Mouse (Mus musculus): Measurements from ENCODE around the gene AC131692.1. TPM values are rescaled to one million over a fixed set of nuclear protein-coding genes. Genes with fewer than 3 reads are reported as not detected.

The AC131692.1 gene
- polyA plus RNA-seq, 1 experiment from 2014 or later = 0.26 TPM

GRCm38 (mm10) chr19:6058966-6059365 lies 35.3 kb upstream of the AC131692.1 start:
- no peaks in the 10 kb centered on the region for H3K9me3 ChIP-seq
- WGBS = 83% methylated on average over 5 of the region's 5 CpGs
- H3K36me3 ChIP-seq = peaks cover 38% of the 10 kb centered on the region
- no peak for DNase-seq (ENCODE audit: low spot score)
- no peaks in the 10 kb centered on the region for H3K27me3 ChIP-seq (ENCODE audit: insufficient read depth, poor library complexity, severe bottlenecking)
- peaks cover 42% of the 10 kb centered on the region for H3K4me1 ChIP-seq
- peak overlapping the region; percentile 91 for H3K4me3 ChIP-seq
- H3K27ac ChIP-seq = no peak overlapping the region

DNA sequence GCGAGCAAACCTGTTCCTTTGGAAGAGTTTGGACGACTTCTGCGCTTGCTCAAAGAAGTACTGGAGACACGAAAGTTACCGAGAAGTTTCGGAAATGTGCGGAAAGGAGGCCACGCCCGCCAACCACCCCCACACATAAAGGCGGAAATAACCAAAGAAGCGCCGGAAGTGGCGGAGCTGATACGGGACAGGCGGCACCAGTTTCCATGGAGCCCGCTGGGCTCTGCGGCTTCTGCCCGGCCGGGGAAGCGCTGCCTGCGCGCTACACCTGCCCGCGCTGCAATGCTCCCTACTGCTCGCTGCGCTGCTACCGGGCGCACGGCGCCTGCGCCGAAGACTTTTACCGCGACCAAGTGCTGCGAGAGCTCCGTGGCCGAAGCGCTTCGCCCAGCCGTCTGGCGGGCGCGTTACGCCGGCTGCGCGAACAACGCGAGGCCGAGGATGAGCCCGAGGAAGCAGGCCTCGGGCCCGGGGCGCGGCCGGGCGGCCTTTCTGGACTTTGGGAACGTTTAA lies 33.1 kb upstream of the AC131692.1 start, which contains the start of gene Znhit2:
Gene Znhit2, plus strand, starts transcription at position 172 of the 513 bp plus-strand sequence.
- peak within 1 kb of the TSS; percentile 82 for H3K4me3 ChIP-seq
- WGBS = under 1% methylated on average over 58 of the region's 58 CpGs
- H3K27me3 ChIP-seq (ENCODE audit: insufficient read depth, poor library complexity, severe bottlenecking) = no peaks in the 10 kb centered on the region
- DNase-seq (ENCODE audit: low spot score) = peak; percentile 97
- H3K4me1 ChIP-seq = peaks cover 42% of the 10 kb centered on the region
- no peaks in the 10 kb centered on the region for H3K9me3 ChIP-seq
- peak within 1 kb of the TSS; percentile 96 for H3K27ac ChIP-seq
- peaks cover 17% of the 10 kb centered on the region for H3K36me3 ChIP-seq

DNA sequence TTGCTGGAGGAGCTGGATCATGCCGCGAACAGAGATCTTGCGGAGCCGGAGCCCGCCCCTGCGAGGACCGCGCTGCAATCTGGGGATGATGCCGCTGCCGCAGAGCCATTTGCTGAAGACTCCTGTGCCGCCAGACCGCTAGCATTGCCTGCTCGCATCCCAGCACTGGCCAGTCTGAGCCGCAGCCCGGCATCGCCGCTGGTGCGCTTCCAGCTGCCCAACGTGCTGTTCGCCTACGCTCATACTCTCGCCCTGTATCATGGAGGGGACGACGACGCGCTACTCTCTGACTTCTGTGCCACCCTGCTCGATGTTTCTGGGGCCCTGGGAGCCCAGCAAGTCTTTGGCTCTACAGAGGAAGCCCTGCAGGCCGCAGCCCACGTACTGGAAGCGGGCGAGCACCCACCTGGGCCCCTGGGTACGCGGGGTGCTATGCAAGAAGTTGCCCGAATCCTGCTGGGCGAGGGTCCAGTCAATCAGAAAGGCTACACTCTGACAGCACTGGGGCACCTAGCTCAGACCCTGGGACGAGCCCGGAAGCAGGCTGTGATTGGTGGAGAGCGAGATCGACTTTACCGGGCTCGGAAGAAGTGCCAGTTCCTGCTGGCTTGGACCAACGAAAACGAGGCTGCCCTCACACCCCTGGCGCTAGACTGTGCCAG lies 32.4 kb upstream of the AC131692.1 start:
- peak overlapping the region; percentile 96 for H3K27ac ChIP-seq
- H3K36me3 ChIP-seq = peaks cover 15% of the 10 kb centered on the region
- peaks cover 42% of the 10 kb centered on the region for H3K4me1 ChIP-seq
- WGBS = 2% methylated on average over 44 of the region's 44 CpGs
- H3K4me3 ChIP-seq = peak overlapping the region; percentile 82
- no peaks in the 10 kb centered on the region for H3K27me3 ChIP-seq (ENCODE audit: insufficient read depth, poor library complexity, severe bottlenecking)
- no peaks in the 10 kb centered on the region for H3K9me3 ChIP-seq
- peak; percentile 83 for DNase-seq (ENCODE audit: low spot score)

GRCm38 (mm10) chr19:6062418-6062817 lies 31.8 kb upstream of the AC131692.1 start:
- Histone ChIP-seq H3K27ac (peak overlapping the region; percentile 96), H3K36me3 (peaks cover 15% of the 10 kb centered on the region), H3K27me3 (ENCODE audit: insufficient read depth, poor library complexity, severe bottlenecking) (no peaks in the 10 kb centered on the region), H3K4me1 (peaks cover 46% of the 10 kb centered on the region), H3K9me3 (no peaks in the 10 kb centered on the region), H3K4me3 (peak overlapping the region; percentile 82)
- no peak for DNase-seq (ENCODE audit: low spot score)
- 76% methylated on average over 5 of the region's 5 CpGs for WGBS

- WGBS = 88% methylated on average over 6 of the region's 6 CpGs
- no peak overlapping the region for H3K27ac ChIP-seq
- H3K9me3 ChIP-seq = no peaks in the 10 kb centered on the region
- DNase-seq (ENCODE audit: low spot score) = no peak
- peaks cover 15% of the 10 kb centered on the region for H3K36me3 ChIP-seq
- H3K4me1 ChIP-seq = peaks cover 52% of the 10 kb centered on the region
- H3K4me3 ChIP-seq = no peak overlapping the region
- H3K27me3 ChIP-seq (ENCODE audit: insufficient read depth, poor library complexity, severe bottlenecking) = no peaks in the 10 kb centered on the region
These were observed 31.1 kb upstream of the AC131692.1 start for GRCm38 (mm10) chr19:6063081-6063480.

DNA sequence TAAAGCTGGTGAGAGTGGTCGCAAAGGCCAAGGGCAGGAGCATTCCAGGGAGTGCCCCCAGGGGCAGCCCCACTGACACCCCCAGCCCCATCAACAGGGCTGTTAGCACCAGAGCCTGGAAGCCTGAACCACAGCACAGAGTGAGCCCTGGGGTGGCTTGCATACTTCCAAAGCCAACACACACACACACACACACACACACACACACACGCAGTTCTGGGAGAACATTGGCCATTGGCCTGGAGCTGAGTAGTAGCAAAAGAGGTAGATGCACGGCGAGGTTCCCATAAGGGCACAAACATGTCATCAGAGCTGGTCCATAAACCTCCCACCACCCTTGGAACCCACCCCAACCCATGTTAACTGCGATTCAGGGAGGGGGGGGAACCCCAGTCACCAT lies 27.6 kb upstream of the AC131692.1 start:
- peak overlapping the region; percentile 83 for H3K27ac ChIP-seq
- H3K27me3 ChIP-seq (ENCODE audit: insufficient read depth, poor library complexity, severe bottlenecking) = no peaks in the 10 kb centered on the region
- H3K4me3 ChIP-seq = peak overlapping the region; percentile 66
- H3K4me1 ChIP-seq = peaks cover 45% of the 10 kb centered on the region
- H3K36me3 ChIP-seq = peaks cover 34% of the 10 kb centered on the region
- 32% methylated on average over 5 of the region's 5 CpGs for WGBS
- no peaks in the 10 kb centered on the region for H3K9me3 ChIP-seq
- no peak for DNase-seq (ENCODE audit: low spot score)

DNA sequence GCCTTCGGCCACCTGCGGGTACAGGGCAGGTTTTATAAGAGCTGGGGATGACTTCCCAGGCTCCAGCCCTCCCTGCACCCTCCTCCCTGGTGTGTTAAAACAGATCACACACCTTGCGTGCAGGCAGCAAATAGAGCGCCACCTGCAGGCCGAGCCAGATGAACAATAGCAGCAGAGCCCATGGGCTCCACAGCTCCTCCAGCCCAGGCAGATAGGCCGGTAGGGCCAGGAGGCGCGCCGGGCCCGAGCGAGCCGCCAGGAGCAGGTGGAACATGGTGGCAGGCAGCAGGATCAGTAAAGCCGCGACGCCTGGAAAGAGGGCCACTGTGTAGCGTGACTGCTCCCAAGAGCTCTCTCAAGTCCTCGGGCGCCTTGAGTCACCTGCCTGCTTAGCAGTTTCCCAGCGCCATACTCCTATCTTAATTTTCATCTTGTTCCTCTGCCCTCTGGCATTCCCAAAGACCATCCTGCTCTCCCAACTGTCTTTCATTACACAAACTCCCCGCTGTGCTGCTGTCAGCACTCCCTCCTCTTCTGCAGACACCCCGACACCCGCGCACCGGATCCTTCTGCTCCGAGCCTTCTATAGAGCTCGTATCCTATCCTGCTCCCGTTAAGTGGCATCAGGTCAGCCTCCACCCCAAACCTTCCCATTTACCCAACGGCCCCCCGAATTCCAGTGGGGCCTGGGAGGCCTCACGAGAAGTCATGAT lies 27.1 kb upstream of the AC131692.1 start:
- Histone ChIP-seq H3K9me3 (no peaks in the 10 kb centered on the region), H3K36me3 (peaks cover 36% of the 10 kb centered on the region), H3K4me1 (peaks cover 39% of the 10 kb centered on the region), H3K4me3 (peak overlapping the region; percentile 66), H3K27ac (peak overlapping the region; percentile 83), H3K27me3 (ENCODE audit: insufficient read depth, poor library complexity, severe bottlenecking) (no peaks in the 10 kb centered on the region)
- DNase-seq (ENCODE audit: low spot score) = peak; percentile 94
- under 1% methylated on average over 30 of the region's 30 CpGs for WGBS

GRCm38 (mm10) chr19:6067724-6068415 lies 26.3 kb upstream of the AC131692.1 start, which contains the start of gene Tm7sf2:
Tm7sf2 (minus strand) TSS chr19:6068373.
- 11% methylated on average over 33 of the region's 33 CpGs for WGBS
- Histone ChIP-seq H3K27me3 (ENCODE audit: insufficient read depth, poor library complexity, severe bottlenecking) (no peaks in the 10 kb centered on the region), H3K4me1 (peaks cover 32% of the 10 kb centered on the region), H3K36me3 (peaks cover 40% of the 10 kb centered on the region), H3K4me3 (peak within 1 kb of the TSS; percentile 66), H3K9me3 (no peaks in the 10 kb centered on the region), H3K27ac (peak within 1 kb of the TSS; percentile 83)
- peak; percentile 97 for DNase-seq (ENCODE audit: low spot score)

- Histone ChIP-seq H3K36me3 (peaks cover 49% of the 10 kb centered on the region), H3K4me1 (peaks cover 24% of the 10 kb centered on the region), H3K27me3 (ENCODE audit: insufficient read depth, poor library complexity, severe bottlenecking) (no peaks in the 10 kb centered on the region), H3K4me3 (0 out of 2 replicates have a peak overlapping the region, but pooled peaks have one; percentile 18), H3K9me3 (no peaks in the 10 kb centered on the region), H3K27ac (no peak overlapping the region; the same call in 1 of the 2 replicates)
- WGBS = 79% methylated on average over 4 of the region's 4 CpGs
- DNase-seq (ENCODE audit: low spot score) = no peak
These were observed 25.3 kb upstream of the AC131692.1 start for GRCm38 (mm10) chr19:6068951-6069350.

GRCm38 (mm10) chr19:6069851-6070250 lies 24.4 kb upstream of the AC131692.1 start:
- DNase-seq (ENCODE audit: low spot score) = no peak
- H3K4me3 ChIP-seq = no peak overlapping the region; the same call in 1 of the 2 replicates
- peaks cover 24% of the 10 kb centered on the region for H3K4me1 ChIP-seq
- WGBS = 88% methylated on average over 10 of the region's 10 CpGs
- peaks cover 57% of the 10 kb centered on the region for H3K36me3 ChIP-seq
- no peak overlapping the region for H3K27ac ChIP-seq
- no peaks in the 10 kb centered on the region for H3K27me3 ChIP-seq (ENCODE audit: insufficient read depth, poor library complexity, severe bottlenecking)
- H3K9me3 ChIP-seq = no peaks in the 10 kb centered on the region

- peaks cover 63% of the 10 kb centered on the region for H3K36me3 ChIP-seq
- no peak overlapping the region for H3K4me3 ChIP-seq
- DNase-seq (ENCODE audit: low spot score) = no peak
- H3K9me3 ChIP-seq = no peaks in the 10 kb centered on the region
- H3K27ac ChIP-seq = no peak overlapping the region
- H3K4me1 ChIP-seq = peaks cover 24% of the 10 kb centered on the region
- no peaks in the 10 kb centered on the region for H3K27me3 ChIP-seq (ENCODE audit: insufficient read depth, poor library complexity, severe bottlenecking)
- 87% methylated on average over 31 of the region's 31 CpGs for WGBS
These were observed 23.5 kb upstream of the AC131692.1 start for GRCm38 (mm10) chr19:6070571-6071250.

GRCm38 (mm10) chr19:6071261-6071660 lies 23.0 kb upstream of the AC131692.1 start:
- H3K4me1 ChIP-seq = peaks cover 27% of the 10 kb centered on the region
- no peak overlapping the region for H3K27ac ChIP-seq
- DNase-seq (ENCODE audit: low spot score) = no peak
- no peaks in the 10 kb centered on the region for H3K9me3 ChIP-seq
- H3K36me3 ChIP-seq = peaks cover 63% of the 10 kb centered on the region
- no peaks in the 10 kb centered on the region for H3K27me3 ChIP-seq (ENCODE audit: insufficient read depth, poor library complexity, severe bottlenecking)
- whole genome bisulfite sequencing = 91% methylated on average over 19 of the region's 19 CpGs
- no peak overlapping the region for H3K4me3 ChIP-seq
